Mouse (Mus musculus) kidney, adult 2 months (tissue): Measurements from ENCODE around the gene Nup153. TPM values are rescaled to one million over a fixed set of nuclear protein-coding genes. Genes with fewer than 3 reads are reported as not detected.

ENCODE experiments used
- DNase-seq: peaks from one replicate; pipeline ENCODE4 v3.0.0; 2021
- H3K27ac ChIP-seq: fragments of 200-500 bp; 2 replicates; pipeline ENCODE4 v1.5.1; 2012; ENCODE audit warnings: low read depth, low read length, control low read depth, inconsistent platforms; ENCODE audit not compliant: insufficient read depth
- H3K27me3 ChIP-seq: fragments of 200-500 bp; replicated peaks from 2 replicates; pipeline ENCODE4 v1.6.1; 2012; ENCODE audit warnings: mild to moderate bottlenecking, moderate library complexity, low read length, inconsistent platforms; ENCODE audit not compliant: control insufficient read depth, insufficient read depth
- H3K36me3 ChIP-seq: fragments of 200-500 bp; 2 replicates; pipeline ENCODE4 v1.6.1; 2012; ENCODE audit warnings: mild to moderate bottlenecking, moderate library complexity, low read length, inconsistent platforms; ENCODE audit not compliant: control insufficient read depth, insufficient read depth
- H3K4me1 ChIP-seq: fragments of 200-500 bp; 2 replicates; pipeline ENCODE4 v1.6.1; 2011; ENCODE audit warnings: low read length; ENCODE audit not compliant: control insufficient read depth, insufficient read depth
- H3K4me3 ChIP-seq: fragments of 200-500 bp; 2 replicates; pipeline ENCODE4 v1.5.1; 2011; ENCODE audit warnings: mild to moderate bottlenecking, low read depth, low read length, control low read depth; ENCODE audit not compliant: insufficient read depth
- CTCF ChIP-seq: fragments of 200-500 bp; conservative IDR thresholded peaks from 2 replicates; pipeline ENCODE4 v1.5.1; 2011; ENCODE audit warnings: low read depth, mild to moderate bottlenecking, control low read depth, low read length, moderate library complexity, mixed read lengths; ENCODE audit not compliant: insufficient read depth, insufficient read length
- POLR2A ChIP-seq: fragments of 200-500 bp; IDR thresholded peaks from one replicate; pipeline ENCODE4 v1.6.1; 2011; ENCODE audit warnings: low read depth, low read length, control low read depth
- whole genome bisulfite sequencing: fragments of 180-500 bp; shearing (Covaris S2); methylation state at CpG from one replicate; pipeline ENCODE4 v1.1.7; 2018; 5-methylcytosine and 5-hydroxymethylcytosine counted together
- polyA plus RNA-seq: library from polyadenylated mRNA; depleted of rRNA; stranded (reverse); fragments of >200 nt; gene quantifications from 2 replicates; pipeline ENCODE4 v1.2.3, GENCODE M21; 2012

Nup153 gene
- polyA plus RNA-seq, 1 experiment = 38.2 TPM

GRCm38 (mm10) chr13:46729998-46730397 is 2.3 kb upstream of the Nup153 start:
- H3K27me3 ChIP-seq = no peaks in the 10 kb centered on the region
- no peak overlapping the region for H3K4me3 ChIP-seq
- no peak for DNase-seq
- WGBS = 60% methylated on average over 2 of the region's 2 CpGs
- H3K27ac ChIP-seq = no peak overlapping the region
- H3K36me3 ChIP-seq = no peaks in the 10 kb centered on the region
- H3K4me1 ChIP-seq = peaks cover 6% of the 10 kb centered on the region
- no peak for TF ChIP-seq POLR2A
- no peak for TF ChIP-seq CTCF

DNA sequence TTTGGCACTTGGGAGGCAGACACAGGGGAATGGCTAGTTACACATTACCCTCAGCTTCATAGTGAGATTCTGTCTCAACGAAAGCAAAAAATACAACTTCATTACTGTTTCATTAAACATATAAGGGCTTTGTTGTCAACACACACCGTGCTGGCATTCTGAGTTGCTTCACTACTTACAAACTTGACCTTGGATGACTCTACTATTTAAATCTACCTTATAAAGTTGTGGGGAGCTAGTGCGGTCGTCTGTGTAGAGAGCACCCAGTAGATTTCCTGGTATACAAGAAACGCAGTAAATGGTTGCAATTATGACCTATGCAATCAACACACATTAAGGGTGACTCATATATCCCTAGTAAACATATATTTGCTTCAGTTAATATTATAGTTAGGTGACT is 671 bp upstream of the Nup153 start:
- no peaks in the 10 kb centered on the region for H3K36me3 ChIP-seq
- WGBS = 13% methylated on average over 5 of the region's 5 CpGs
- no peaks in the 10 kb centered on the region for H3K27me3 ChIP-seq
- H3K4me1 ChIP-seq = peaks cover 9% of the 10 kb centered on the region
- TF ChIP-seq POLR2A (no peak), CTCF (no peak)
- no peak for DNase-seq
- H3K27ac ChIP-seq = peak overlapping the region; percentile 53
- H3K4me3 ChIP-seq = peak overlapping the region; percentile 53

DNA sequence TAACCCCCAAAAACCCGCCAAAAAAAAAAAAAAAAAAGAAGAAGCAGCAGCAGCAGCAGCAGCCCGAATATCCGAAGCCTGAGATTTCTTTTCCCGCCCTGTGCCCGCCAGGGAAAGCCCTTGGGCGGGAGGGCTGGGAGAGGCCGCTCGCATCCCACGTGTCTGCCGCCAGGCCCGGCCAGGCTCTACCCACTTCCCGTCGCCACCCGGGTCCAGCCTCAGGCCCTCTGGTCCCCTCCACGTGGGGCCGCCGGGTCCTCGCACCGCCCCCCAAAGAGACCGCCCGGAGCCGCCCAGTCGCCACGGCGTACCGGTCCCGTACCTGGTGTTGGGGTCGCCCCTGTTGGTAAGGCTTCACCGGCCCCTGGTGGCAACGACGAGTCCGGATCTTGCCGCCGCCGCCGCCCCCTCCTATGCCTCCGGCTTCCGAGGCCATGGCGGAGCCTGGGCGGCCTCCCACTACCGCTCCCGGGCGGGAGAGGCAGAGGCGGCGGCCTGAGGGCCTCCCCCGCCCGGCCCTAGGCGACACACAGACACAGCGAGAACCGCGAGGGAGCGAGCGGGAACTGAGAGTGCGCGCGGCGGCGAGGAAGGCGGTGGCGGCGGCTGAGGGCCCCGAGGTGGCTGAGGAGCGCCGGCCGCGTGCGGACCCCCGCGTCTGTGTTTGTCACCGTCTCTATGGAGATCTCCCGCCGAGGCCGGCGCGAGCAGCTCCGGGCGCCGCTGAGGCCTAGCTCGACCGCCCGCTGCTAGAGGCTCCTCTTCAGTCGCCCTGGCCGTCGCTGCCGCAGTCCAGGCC is 503 bp downstream of the Nup153 start:
- peak; percentile 62 for DNase-seq
- Histone ChIP-seq H3K4me3 (peak overlapping the region; percentile 95), H3K27ac (peak overlapping the region; percentile 74), H3K36me3 (no peaks in the 10 kb centered on the region), H3K4me1 (peaks cover 9% of the 10 kb centered on the region), H3K27me3 (no peaks in the 10 kb centered on the region)
- under 1% methylated on average over 85 of the region's 85 CpGs for WGBS
- TF ChIP-seq POLR2A (no peak), CTCF (no peak)

GRCm38 (mm10) chr13:46726288-46727037 is 1.3 kb downstream of the Nup153 start:
- no peaks in the 10 kb centered on the region for H3K36me3 ChIP-seq
- peak overlapping the region; percentile 43 for H3K27ac ChIP-seq
- no peaks in the 10 kb centered on the region for H3K27me3 ChIP-seq
- H3K4me3 ChIP-seq = peak overlapping the region; percentile 95
- H3K4me1 ChIP-seq = peaks cover 9% of the 10 kb centered on the region
- no peak for TF ChIP-seq CTCF
- WGBS = under 1% methylated on average over 30 of the region's 30 CpGs
- DNase-seq = peak; percentile 11

- 6% methylated on average over 2 of the region's 2 CpGs for WGBS
- Histone ChIP-seq H3K4me1 (peaks cover 9% of the 10 kb centered on the region), H3K36me3 (no peaks in the 10 kb centered on the region), H3K4me3 (no peak overlapping the region), H3K27me3 (no peaks in the 10 kb centered on the region), H3K27ac (no peak overlapping the region)
- TF ChIP-seq POLR2A (no peak), CTCF (no peak)
- no peak for DNase-seq
Observed at GRCm38 (mm10) chr13:46725227-46725626, 2.5 kb downstream of the Nup153 start.

- DNase-seq = peak; percentile 33
- TF ChIP-seq CTCF = no peak
- no peak for TF ChIP-seq POLR2A
Observed at GRCm38 (mm10) chr13:46724371-46724770, 3.4 kb downstream of the Nup153 start.

GRCm38 (mm10) chr13:46721009-46721408 is 6.7 kb downstream of the Nup153 start:
- H3K4me1 ChIP-seq = peaks cover 9% of the 10 kb centered on the region
- H3K4me3 ChIP-seq = no peak overlapping the region
- no peaks in the 10 kb centered on the region for H3K27me3 ChIP-seq
- no peak for TF ChIP-seq POLR2A
- no peak for TF ChIP-seq CTCF
- H3K36me3 ChIP-seq = no peaks in the 10 kb centered on the region
- no peak overlapping the region for H3K27ac ChIP-seq
- no peak for DNase-seq

More at GRCm38 (mm10) chr13:46724371-46724770, 3.4 kb downstream of the Nup153 start:
- peaks cover 9% of the 10 kb centered on the region for H3K4me1 ChIP-seq
- H3K4me3 ChIP-seq = no peak overlapping the region
- H3K27ac ChIP-seq = no peak overlapping the region
- no peaks in the 10 kb centered on the region for H3K36me3 ChIP-seq
- H3K27me3 ChIP-seq = no peaks in the 10 kb centered on the region
